ENCODE assay signal across 8 mouse cellular contexts in the genomic region with DNA sequence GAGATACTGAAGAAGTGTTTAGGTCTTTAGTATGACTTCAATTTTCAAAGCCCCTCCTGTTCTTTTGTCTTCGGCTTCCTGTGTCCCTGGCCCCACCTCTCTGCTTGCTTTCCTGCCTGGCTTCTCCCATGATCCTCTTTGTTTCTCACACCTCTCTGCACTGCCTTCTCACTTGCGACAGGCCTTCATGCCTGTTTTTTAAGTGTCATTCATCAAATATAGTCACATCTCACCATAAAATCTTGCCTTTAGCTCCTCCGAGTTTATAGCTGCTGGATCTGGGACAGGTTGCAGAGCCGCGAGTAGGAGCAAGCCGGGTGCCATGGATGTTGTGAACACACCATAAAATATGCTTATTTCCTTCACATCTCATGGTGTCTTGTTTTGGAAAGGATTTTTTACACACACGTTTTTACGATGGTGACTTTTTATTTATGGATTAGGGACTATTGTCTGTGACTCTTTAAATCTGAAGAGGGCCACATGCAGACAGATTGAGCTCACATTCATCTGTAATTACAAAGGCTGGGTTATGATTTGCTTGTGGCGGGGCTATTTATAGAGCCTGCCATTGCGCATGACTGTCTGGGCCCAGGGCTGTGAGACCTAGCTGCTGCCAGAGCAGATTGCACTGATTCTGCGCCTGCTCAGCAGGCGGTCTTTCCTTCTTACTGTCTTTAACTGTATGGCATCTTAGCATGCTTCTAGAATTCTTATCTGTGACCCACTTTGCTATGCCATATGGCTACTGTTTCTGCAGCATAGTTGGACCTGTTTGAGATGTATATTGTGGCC. TPM values are rescaled to one million over a fixed set of nuclear protein-coding genes. Genes with fewer than 3 reads are reported as not detected.
A peak's percentile ranks its signal among the peaks of the same experiment; 100 is the strongest.
DNase-seq lines count a peak whose midpoint lies in the region.

No protein-coding gene starts in this region.

- peak; percentile 6 for DNase-seq in adrenal gland, postnatal 10 days
- DNase-seq in adrenal gland, postnatal 36 days: no peak
- peak; percentile 84 for DNase-seq in cerebellum, adult 11 months
- DNase-seq in heart, adult 18-20 months: peak; percentile 55 to 67
- DNase-seq in left cerebral cortex, adult 11 months (ENCODE audit: low spot score): peak; percentile 73
- DNase-seq in right cerebral cortex, postnatal 36 days (ENCODE audit: low spot score in 2 of 2): peak; percentile 73 to 79
- DNase-seq in lung, postnatal 14 days: no peak
- DNase-seq in liver: no peak

RNA-seq across cellular contexts. Expression of a gene that starts 38.8 kb away (rescaled TPM):
- 100 to 1,000 TPM in 1 of 2 experiments, 10 to 100 TPM in 1; 95.3 to 136 TPM for total RNA-seq in adrenal gland, postnatal 10 days (2021)
- total RNA-seq in adrenal gland, postnatal 36 days (2021): 100 to 1,000 TPM; 135 to 163 TPM
- 100 to 1,000 TPM; 378 TPM for total RNA-seq in heart, adult 18-20 months (2021)

RNA-seq across cellular contexts. Expression of a gene that starts 39.2 kb away (rescaled TPM):
- total RNA-seq in adrenal gland, postnatal 10 days (2021): 1 to 10 TPM; 1.5 TPM
- 1 to 10 TPM; 1.2 TPM for total RNA-seq in adrenal gland, postnatal 36 days (2021)
- 1 to 10 TPM; 1.9 to 2.0 TPM for total RNA-seq in heart, adult 18-20 months (2021)

Comparison
In these comparisons a context has a peak if more than half of its experiments do, and no peak if none do; other contexts are left out.
1. DNase-seq: peak in adrenal gland, postnatal 10 days (single experiment), cerebellum, adult 11 months (single experiment), heart, adult 18-20 months (2 of 2), left cerebral cortex, adult 11 months (single experiment) and right cerebral cortex, postnatal 36 days (2 of 2); none in adrenal gland, postnatal 36 days (0 of 2), lung, postnatal 14 days (single experiment) and liver (single experiment).